Mouse (Mus musculus) lung, embryonic 14.5 days (tissue): Measurements from ENCODE around the gene Spryd4. TPM values are rescaled to one million over a fixed set of nuclear protein-coding genes. Genes with fewer than 3 reads are reported as not detected.
"Not testable (repeated sequence)": the region's sequence is repeated elsewhere in the genome, so short reads cannot be mapped to it uniquely, and the experiment has no call there.

Experiments used
- ATAC-seq: fragments of 200-750 bp; cut with Nextera tagmentation; 2 replicates; pipeline ENCODE4 v1.8.0; 2017; ENCODE audit warnings: mild to moderate bottlenecking, moderate TSS enrichment, moderate library complexity; ENCODE audit not compliant: insufficient read depth
- DNase-seq: peaks from one replicate; pipeline ENCODE4 v3.0.0-alpha.2; 2015
- H3K27ac ChIP-seq: fragments of 300-500 bp; sonication (generic); 2 replicates; pipeline ENCODE4 v1.5.1; 2014; ENCODE audit warnings: low read depth, mild to moderate bottlenecking, moderate library complexity
- H3K27me3 ChIP-seq: fragments of 300-500 bp; sonication (generic); 2 replicates; pipeline ENCODE4 v1.6.1; 2014; ENCODE audit warnings: low read length, control low read depth; ENCODE audit not compliant: insufficient read depth
- H3K36me3 ChIP-seq: fragments of 300-500 bp; sonication (generic); 2 replicates; pipeline ENCODE4 v1.6.1; 2014; ENCODE audit warnings: control low read depth; ENCODE audit not compliant: insufficient read depth
- H3K4me1 ChIP-seq: fragments of 300-500 bp; sonication (generic); 2 replicates; pipeline ENCODE4 v1.6.1; 2014; ENCODE audit warnings: antibody characterized with exemption, control low read depth; ENCODE audit not compliant: insufficient read depth
- H3K4me2 ChIP-seq: fragments of 300-500 bp; sonication (generic); 2 replicates; pipeline ENCODE4 v1.6.1; 2014; ENCODE audit warnings: mild to moderate bottlenecking
- H3K4me3 ChIP-seq: fragments of 300-500 bp; sonication (generic); 2 replicates; pipeline ENCODE4 v1.5.1; 2014; ENCODE audit warnings: low read depth, low read length
- H3K9ac ChIP-seq: fragments of 300-500 bp; sonication (generic); 2 replicates; pipeline ENCODE4 v1.6.1; 2014
- H3K9me3 ChIP-seq: fragments of 300-500 bp; sonication (generic); 2 replicates; pipeline ENCODE4 v1.6.1; 2016; ENCODE audit warnings: low read depth, low read length, control low read depth
- CTCF ChIP-seq: IDR thresholded peaks from 2 replicates; pipeline ENCODE4 v1.5.1; 2016; ENCODE audit warnings: antibody characterized with exemption, low read depth
- WGBS: fragments of 180-500 bp; shearing (Covaris S2); extraction: QIAGEN DNeasy Blood & Tissue Kit; methylation state at CpG from one replicate; pipeline ENCODE4 v1.1.7; 2014; 5-methylcytosine and 5-hydroxymethylcytosine counted together
- polyA plus RNA-seq: library from polyadenylated mRNA; unstranded; fragments of >200 nt; fragmentation: Nextera tagmentation; extraction: Ambion mirVana; gene quantifications from 2 replicates; pipeline ENCODE4 v1.2.1, GENCODE M21; 2014

Spryd4 gene
- 27.3 and 29.9 TPM in 2 replicates for polyA plus RNA-seq

GRCm38 (mm10) chr10:128211390-128212108 is at the start of gene Spryd4:
TSS of gene Spryd4 (minus strand) at chr10:128211807.
- WGBS: under 1% methylated on average over 30 of the region's 30 CpGs
- H3K27ac ChIP-seq: no peak within 1 kb of the TSS
- H3K36me3 ChIP-seq: no peaks in the 10 kb centered on the region
- peak; percentile 47; the same call in 1 of the 2 replicates for TF ChIP-seq CTCF
- H3K9ac ChIP-seq: peak within 1 kb of the TSS; percentile 71
- no peaks in the 10 kb centered on the region for H3K9me3 ChIP-seq
- peak; percentile 95 for DNase-seq
- peak; percentile 97 for ATAC-seq
- H3K4me1 ChIP-seq: 0 out of 2 replicates have a peak, but pooled peaks cover 3% of the 10 kb centered on the region
- no peaks in the 10 kb centered on the region for H3K27me3 ChIP-seq
- H3K4me3 ChIP-seq: peak within 1 kb of the TSS; percentile 71
- H3K4me2 ChIP-seq: peak within 1 kb of the TSS; percentile 93

GRCm38 (mm10) chr10:128260376-128260775 is 48.8 kb upstream of the Spryd4 start:
- H3K9ac ChIP-seq, H3K27me3 ChIP-seq, H3K36me3 ChIP-seq, DNase-seq, ATAC-seq, H3K4me1 ChIP-seq, H3K4me3 ChIP-seq, H3K4me2 ChIP-seq, H3K27ac ChIP-seq, H3K9me3 ChIP-seq: not testable (repeated sequence)
- WGBS: 70% methylated on average over 7 of the region's 7 CpGs

- Histone ChIP-seq H3K4me2 (no peak overlapping the region), H3K27ac (no peak overlapping the region), H3K9me3 (no peaks in the 10 kb centered on the region), H3K36me3 (no peaks in the 10 kb centered on the region), H3K27me3 (no peaks in the 10 kb centered on the region), H3K4me1 (no peaks in the 10 kb centered on the region), H3K4me3 (no peak overlapping the region), H3K9ac (no peak overlapping the region)
- no peak for ATAC-seq
- whole genome bisulfite sequencing: 81% methylated on average over 5 of the region's 5 CpGs
- DNase-seq: no peak
- TF ChIP-seq CTCF: no peak
Observed at GRCm38 (mm10) chr10:128259946-128260345, 48.3 kb upstream of the Spryd4 start.

GRCm38 (mm10) chr10:128258953-128259352 is 47.3 kb upstream of the Spryd4 start:
- TF ChIP-seq CTCF: no peak
- H3K9ac ChIP-seq: no peak overlapping the region
- no peak overlapping the region for H3K4me2 ChIP-seq
- no peak overlapping the region for H3K4me3 ChIP-seq
- WGBS: 74% methylated on average over 4 of the region's 4 CpGs
- no peak for ATAC-seq
- no peaks in the 10 kb centered on the region for H3K4me1 ChIP-seq
- no peaks in the 10 kb centered on the region for H3K9me3 ChIP-seq
- no peak overlapping the region for H3K27ac ChIP-seq
- DNase-seq: no peak
- H3K27me3 ChIP-seq: no peaks in the 10 kb centered on the region
- H3K36me3 ChIP-seq: no peaks in the 10 kb centered on the region

- 70% methylated on average over 8 of the region's 8 CpGs for WGBS
- peaks cover 21% of the 10 kb centered on the region for H3K36me3 ChIP-seq
- no peak for TF ChIP-seq CTCF
- no peaks in the 10 kb centered on the region for H3K9me3 ChIP-seq
- H3K27me3 ChIP-seq: no peaks in the 10 kb centered on the region
- no peak overlapping the region for H3K9ac ChIP-seq
- H3K4me1 ChIP-seq: no peaks in the 10 kb centered on the region
- H3K4me2 ChIP-seq: no peak overlapping the region
- H3K4me3 ChIP-seq: no peak overlapping the region
- no peak overlapping the region for H3K27ac ChIP-seq
- ATAC-seq: no peak
- DNase-seq: no peak
Observed at GRCm38 (mm10) chr10:128256328-128256727, 44.7 kb upstream of the Spryd4 start.

DNA sequence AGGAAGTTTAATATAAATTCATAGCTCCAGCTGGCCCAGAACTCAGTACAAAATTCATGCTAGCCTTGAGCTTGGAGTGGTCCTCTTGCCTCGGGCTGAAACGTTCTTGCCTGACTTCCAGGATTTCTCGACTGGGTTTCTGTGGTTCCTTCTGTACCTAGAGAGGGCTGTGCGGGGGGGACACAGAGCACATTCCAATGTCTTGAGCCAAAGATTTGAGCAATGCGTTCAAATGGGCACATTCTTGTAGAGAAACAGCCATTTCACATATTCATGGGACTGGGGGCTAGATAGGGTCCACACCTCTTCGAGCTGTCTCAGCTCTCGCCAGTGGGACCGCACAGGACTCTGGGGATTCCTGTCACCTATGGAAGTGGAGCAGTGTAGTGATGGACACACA is 44.3 kb upstream of the Spryd4 start:
- Histone ChIP-seq H3K27me3 (no peaks in the 10 kb centered on the region), H3K9ac (no peak overlapping the region)
- 76% methylated on average over 8 of the region's 8 CpGs for WGBS

GRCm38 (mm10) chr10:128253677-128254255 is 42.2 kb upstream of the Spryd4 start, which contains the start of gene Apon:
TSS of gene Apon (plus strand) at chr10:128254096.
- Histone ChIP-seq H3K27me3 (no peaks in the 10 kb centered on the region), H3K27ac (no peak within 1 kb of the TSS), H3K4me2 (no peak within 1 kb of the TSS), H3K9me3 (no peaks in the 10 kb centered on the region), H3K36me3 (peaks cover 46% of the 10 kb centered on the region), H3K9ac (no peak within 1 kb of the TSS), H3K4me3 (no peak within 1 kb of the TSS), H3K4me1 (no peaks in the 10 kb centered on the region)
- no peak for TF ChIP-seq CTCF
- ATAC-seq (no peak), DNase-seq (no peak)
- WGBS: 76% methylated on average over 4 of the region's 4 CpGs

More for the DNA sequence above, 44.3 kb upstream of the Spryd4 start:
- Histone ChIP-seq H3K27ac (no peak overlapping the region), H3K4me2 (no peak overlapping the region), H3K9me3 (no peaks in the 10 kb centered on the region), H3K36me3 (peaks cover 25% of the 10 kb centered on the region), H3K4me1 (no peaks in the 10 kb centered on the region), H3K4me3 (no peak overlapping the region)
- DNase-seq (no peak), ATAC-seq (no peak)
- no peak for TF ChIP-seq CTCF
